Mouse (Mus musculus) brain, adult 10 weeks (tissue): ENCODE measurements around the gene Cpa3. TPM values are rescaled to one million over a fixed set of nuclear protein-coding genes. Genes with fewer than 3 reads are reported as not detected.

Experiments used
- polyA plus RNA-seq: library from polyadenylated mRNA; stranded (reverse); fragments of 350-450 nt; fragmentation: Illumina TruSeq; extraction: RNeasy Lipid Tissue Mini Kit (QIAGEN cat#74804); gene quantifications from one replicate; pipeline ENCODE4 v1.2.3, GENCODE M21; 2015; ENCODE audit warnings: low read depth, low replicate concordance

The Cpa3 gene
- polyA plus RNA-seq: not detected

GRCm38 (mm10) chr3:20242050-20242449, at the start of gene Cpa3:
Gene Cpa3, minus strand, starts transcription at chr3:20242181.

DNA sequence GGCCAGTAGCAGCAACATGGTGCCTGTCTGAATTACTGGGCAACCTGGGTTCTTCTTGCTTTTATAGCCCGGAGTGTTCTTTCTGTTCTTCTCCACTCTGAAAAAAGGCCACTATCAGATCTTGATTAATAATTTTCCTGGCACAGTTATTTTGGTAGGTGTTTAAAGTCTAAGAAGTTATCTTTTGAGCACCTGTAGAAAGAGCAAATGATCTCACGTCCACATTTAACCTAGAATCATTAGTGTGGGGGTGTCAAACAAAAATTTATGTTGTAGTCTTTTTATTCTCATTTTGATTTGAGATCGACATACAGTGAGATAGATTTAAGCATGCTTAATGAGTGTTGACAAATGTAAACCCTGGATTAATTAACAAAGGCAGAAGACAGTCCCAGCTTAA, 33.7 kb upstream of the Cpa3 start, which contains the start of gene Cpb1:
Gene Cpb1, minus strand, starts transcription at position 101 of the 400 bp plus-strand sequence.

Other genes starting within 250 kb of the Cpa3 start
- gene Hps3, start 206.9 kb downstream of the Cpa3 start, polyA plus RNA-seq: 14.1 TPM
- gene Hltf, start 184.4 kb downstream of the Cpa3 start, polyA plus RNA-seq: 17.5 TPM
- gene Gyg, start 86.9 kb downstream of the Cpa3 start, polyA plus RNA-seq: 43.8 TPM
- not detected for gene Cpb1, start 33.6 kb upstream of the Cpa3 start, polyA plus RNA-seq
- gene Agtr1b, start 125.0 kb upstream of the Cpa3 start, polyA plus RNA-seq: 0.28 TPM